Mouse (Mus musculus) c-Kit-positive CD71-positive TER-119-negative erythroid progenitor cells, embryonic 14.5 days (primary cell): ENCODE results near the gene Set.

Experiments used
- DNase-seq: peaks from one replicate; pipeline ENCODE4 v3.0.0-alpha.2; 2013; ENCODE audit warnings: low read depth

Gene Set

GRCm38 (mm10) chr2:30087310-30087709 is 30.1 kb downstream of the Set start:
- DNase-seq = no peak

GRCm38 (mm10) chr2:30091521-30091920 is 34.3 kb downstream of the Set start:
- DNase-seq = no peak

- no peak for DNase-seq
Observed at GRCm38 (mm10) chr2:30092280-30092918, 35.2 kb downstream of the Set start.

- peak; percentile 99 for DNase-seq
Observed at GRCm38 (mm10) chr2:30093471-30094207, 36.5 kb downstream of the Set start, which contains the start of gene Zdhhc12. Gene Zdhhc12 (minus strand): TSS chr2:30093648.

GRCm38 (mm10) chr2:30094208-30094588 is 37.0 kb downstream of the Set start:
- no peak for DNase-seq

GRCm38 (mm10) chr2:30095882-30096527 is 38.8 kb downstream of the Set start:
- DNase-seq = peak; percentile 50

GRCm38 (mm10) chr2:30100214-30100613 is 43.0 kb downstream of the Set start:
- no peak for DNase-seq

- peak; percentile 65 for DNase-seq
Observed at GRCm38 (mm10) chr2:30106364-30106763, 49.2 kb downstream of the Set start.

GRCm38 (mm10) chr2:30107646-30108045 is 50.5 kb downstream of the Set start:
- no peak for DNase-seq

GRCm38 (mm10) chr2:30108260-30108659 is 51.1 kb downstream of the Set start:
- no peak for DNase-seq

GRCm38 (mm10) chr2:30111500-30111899 is 54.3 kb downstream of the Set start:
- peak; percentile 50 for DNase-seq

GRCm38 (mm10) chr2:30112564-30112963 is 55.4 kb downstream of the Set start:
- DNase-seq = no peak

- DNase-seq = no peak
Observed at GRCm38 (mm10) chr2:30119641-30120051, 62.5 kb downstream of the Set start.

- no peak for DNase-seq
Observed at GRCm38 (mm10) chr2:30120269-30120668, 63.1 kb downstream of the Set start.
